ENCODE assay signal across 19 mouse cellular contexts in genomic region chr19:27884520-27884919, GRCm38 (mm10).
DNase-seq lines count a peak whose midpoint lies in the region; ATAC-seq and TF ChIP-seq lines count a peak whose summit lies in the region.
"Had no signal": no experiment of that assay in that cellular context is flagged by ENCODE, and none has a peak within 500 bp of the region (broad histone marks: within the 10 kb centered on the region; RNA-seq: fewer than 3 reads in every experiment).

No protein-coding gene starts in this region.

- no peak overlapping the region for H3K4me2 ChIP-seq in intestine, postnatal 0 days (replicated peaks; ENCODE audit: low read depth)
- H3K4me2 ChIP-seq in intestine, embryonic 15.5 days (replicated peaks), result no peak overlapping the region
- H3K4me2 ChIP-seq in liver, embryonic 12.5 days, result 0 out of 2 replicates have a peak overlapping the region, but pooled peaks have one; percentile 6
- H3K4me2 ChIP-seq in forebrain, embryonic 16.5 days (ENCODE audit: low read length), result no peak overlapping the region
- no peak overlapping the region for H3K4me2 ChIP-seq in kidney, embryonic 15.5 days
- H3K4me2 ChIP-seq: embryonic facial prominence, embryonic 12.5 days; forebrain, embryonic 15.5 days; heart, embryonic 12.5 days; hindbrain, embryonic 13.5 days; midbrain, embryonic 13.5 days; neural tube, embryonic 13.5 days had no signal

- peak; percentile 38 for TF ChIP-seq CTCF in intestine, postnatal 0 days (IDR thresholded peaks at IDR 0.05; ENCODE audit: low read depth)

- no peaks in the 10 kb centered on the region for H3K4me1 ChIP-seq in intestine, postnatal 0 days (replicated peaks; ENCODE audit: control insufficient read depth, insufficient read depth, low read length)
- H3K4me1 ChIP-seq in intestine, embryonic 15.5 days (replicated peaks), result no peaks in the 10 kb centered on the region
- H3K4me1 ChIP-seq in ES-E14 (ENCODE audit: control insufficient read depth in 2 of 2, insufficient read depth in 2 of 2, low read length in 2 of 2, poor library complexity in 1 of 2), result no peaks in the 10 kb centered on the region
- H3K4me1 ChIP-seq in liver, embryonic 12.5 days, result peaks cover 14% of the 10 kb centered on the region
- H3K4me1 ChIP-seq in forebrain, embryonic 16.5 days (replicated peaks; ENCODE audit: control insufficient read depth, insufficient read depth, low read length), result no peaks in the 10 kb centered on the region
- H3K4me1 ChIP-seq in kidney, embryonic 15.5 days, result no peaks in the 10 kb centered on the region
- H3K4me1 ChIP-seq: embryonic facial prominence, embryonic 12.5 days; forebrain, embryonic 15.5 days; heart, embryonic 12.5 days; hindbrain, embryonic 13.5 days; midbrain, embryonic 13.5 days; neural tube, embryonic 13.5 days had no signal

- no peaks in the 10 kb centered on the region for H3K36me3 ChIP-seq in intestine, postnatal 0 days (ENCODE audit: control insufficient read depth, insufficient read depth)
- H3K36me3 ChIP-seq in intestine, embryonic 15.5 days, result no peaks in the 10 kb centered on the region
- no peaks in the 10 kb centered on the region for H3K36me3 ChIP-seq in ES-E14 (ENCODE audit: control insufficient read depth, insufficient read depth, low read length, poor library complexity, severe bottlenecking)
- H3K36me3 ChIP-seq in liver, embryonic 12.5 days, result no peaks in the 10 kb centered on the region
- H3K36me3 ChIP-seq in forebrain, embryonic 16.5 days (ENCODE audit: control insufficient read depth, insufficient read depth), result no peaks in the 10 kb centered on the region
- no peaks in the 10 kb centered on the region; the same call in 1 of the 2 replicates for H3K36me3 ChIP-seq in kidney, embryonic 15.5 days
- H3K36me3 ChIP-seq: embryonic facial prominence, embryonic 12.5 days; forebrain, embryonic 15.5 days; neural tube, embryonic 13.5 days had no signal

- in situ Hi-C loops in ES-E14 (cut with MboI; ENCODE audit: low sequenced_read_pairs in 2 of 2, unreplicated experiment in 2 of 2), result no loop called here

- no peak for ATAC-seq in intestine, postnatal 0 days
- ATAC-seq in intestine, embryonic 15.5 days, result no peak
- ATAC-seq in liver, embryonic 12.5 days, result peak; percentile 68; the same call in 1 of the 2 replicates
- ATAC-seq in megakaryocyte-erythroid progenitor cell, adult 5-6 weeks (replicated peaks; ENCODE audit: low FRiP score, low TSS enrichment, poor library complexity, severe bottlenecking), result peak; percentile 78; the same call in 1 of the 2 replicates
- ATAC-seq in forebrain, embryonic 16.5 days, result no peak
- no peak for ATAC-seq in kidney, embryonic 15.5 days (replicated peaks; ENCODE audit: low FRiP score)
- ATAC-seq: forebrain, embryonic 15.5 days; inflammation-experienced regulatory T-cells, adult 6 months; lung, postnatal 0 days; midbrain, embryonic 13.5 days had no signal

- H3K27ac ChIP-seq in intestine, postnatal 0 days (ENCODE audit: low read depth, low read length), result no peak overlapping the region
- H3K27ac ChIP-seq in intestine, embryonic 15.5 days, result no peak overlapping the region
- H3K27ac ChIP-seq in ES-E14 (ENCODE audit: insufficient read depth, low read depth, low read length, poor library complexity, severe bottlenecking), result no peak overlapping the region
- no peak overlapping the region for H3K27ac ChIP-seq in liver, embryonic 12.5 days
- H3K27ac ChIP-seq in forebrain, embryonic 16.5 days (ENCODE audit: low read length), result no peak overlapping the region
- H3K27ac ChIP-seq in kidney, embryonic 15.5 days, result no peak overlapping the region
- H3K27ac ChIP-seq: embryonic facial prominence, embryonic 12.5 days; forebrain, embryonic 15.5 days; hindbrain, embryonic 13.5 days; midbrain, embryonic 13.5 days; neural tube, embryonic 13.5 days had no signal

- no peak overlapping the region for H3K4me3 ChIP-seq in intestine, postnatal 0 days (ENCODE audit: low read depth, low read length)
- no peak overlapping the region for H3K4me3 ChIP-seq in intestine, embryonic 15.5 days (replicated peaks)
- H3K4me3 ChIP-seq in ES-E14 (ENCODE audit: insufficient read depth in 1 of 2, low read depth in 1 of 2, low read length in 2 of 2, poor library complexity in 1 of 2, severe bottlenecking in 1 of 2), result no peak overlapping the region
- no peak overlapping the region for H3K4me3 ChIP-seq in liver, embryonic 12.5 days
- H3K4me3 ChIP-seq in forebrain, embryonic 16.5 days (replicated peaks; ENCODE audit: low read length), result no peak overlapping the region
- no peak overlapping the region for H3K4me3 ChIP-seq in kidney, embryonic 15.5 days (replicated peaks)
- H3K4me3 ChIP-seq: embryonic facial prominence, embryonic 12.5 days; erythroblast, embryonic 14.5 days; forebrain, embryonic 15.5 days; heart, embryonic 12.5 days; hindbrain, embryonic 13.5 days; midbrain, embryonic 13.5 days; neural tube, embryonic 13.5 days had no signal

- no peak overlapping the region for H3K9ac ChIP-seq in intestine, postnatal 0 days (ENCODE audit: low read depth, low read length)
- no peak overlapping the region for H3K9ac ChIP-seq in intestine, embryonic 15.5 days
- H3K9ac ChIP-seq in ES-E14 (ENCODE audit: insufficient read depth, low read depth, low read length, poor library complexity, severe bottlenecking), result no peak overlapping the region
- H3K9ac ChIP-seq in liver, embryonic 12.5 days, result no peak overlapping the region
- no peak overlapping the region for H3K9ac ChIP-seq in forebrain, embryonic 16.5 days (replicated peaks; ENCODE audit: low read depth, low read length)
- H3K9ac ChIP-seq in kidney, embryonic 15.5 days, result no peak overlapping the region
- H3K9ac ChIP-seq: embryonic facial prominence, embryonic 12.5 days; forebrain, embryonic 15.5 days; heart, embryonic 12.5 days; hindbrain, embryonic 13.5 days; midbrain, embryonic 13.5 days; neural tube, embryonic 13.5 days had no signal

- DNase-seq in ES-E14 (ENCODE audit: low read depth, low spot score), result peak; percentile 20
- DNase-seq in adrenal gland, postnatal 10 days, result no peak
- DNase-seq: cerebellum, adult 2 months; right cerebral cortex, adult 18-20 months had no signal

- no peaks in the 10 kb centered on the region for H3K9me3 ChIP-seq in intestine, postnatal 0 days (ENCODE audit: control insufficient read depth)
- H3K9me3 ChIP-seq in intestine, embryonic 15.5 days, result no peaks in the 10 kb centered on the region
- no peaks in the 10 kb centered on the region for H3K9me3 ChIP-seq in ES-E14 (ENCODE audit: control insufficient read depth, insufficient read depth, low read depth, low read length)
- no peaks in the 10 kb centered on the region for H3K9me3 ChIP-seq in liver, embryonic 12.5 days (replicated peaks)
- no peaks in the 10 kb centered on the region for H3K9me3 ChIP-seq in forebrain, embryonic 16.5 days (ENCODE audit: control insufficient read depth, low read length)
- no peaks in the 10 kb centered on the region for H3K9me3 ChIP-seq in kidney, embryonic 15.5 days (replicated peaks)
- H3K9me3 ChIP-seq: embryonic facial prominence, embryonic 12.5 days; forebrain, embryonic 15.5 days; heart, embryonic 12.5 days; hindbrain, embryonic 13.5 days; midbrain, embryonic 13.5 days; neural tube, embryonic 13.5 days had no signal

- H3K27me3 ChIP-seq in intestine, postnatal 0 days (replicated peaks; ENCODE audit: control insufficient read depth, insufficient read depth, low read length), result no peaks in the 10 kb centered on the region
- no peaks in the 10 kb centered on the region for H3K27me3 ChIP-seq in intestine, embryonic 15.5 days (replicated peaks)
- no peaks in the 10 kb centered on the region for H3K27me3 ChIP-seq in liver, embryonic 12.5 days (replicated peaks)
- no peaks in the 10 kb centered on the region for H3K27me3 ChIP-seq in forebrain, embryonic 16.5 days (replicated peaks; ENCODE audit: control insufficient read depth, insufficient read depth, low read length)
- H3K27me3 ChIP-seq in kidney, embryonic 15.5 days, result no peaks in the 10 kb centered on the region
- H3K27me3 ChIP-seq: embryonic facial prominence, embryonic 12.5 days; forebrain, embryonic 15.5 days; heart, embryonic 12.5 days; hindbrain, embryonic 13.5 days; midbrain, embryonic 13.5 days; neural tube, embryonic 13.5 days had no signal

- 85% methylated on average over 3 of the region's 3 CpGs for WGBS in intestine, postnatal 0 days
- WGBS in intestine, embryonic 15.5 days, result 85% methylated on average over 3 of the region's 3 CpGs
- 66% methylated on average over 3 of the region's 3 CpGs for WGBS in liver, embryonic 12.5 days (ENCODE audit: insufficient replicate concordance)
- WGBS in forebrain, embryonic 16.5 days, result 89% methylated on average over 3 of the region's 3 CpGs
- WGBS in kidney, embryonic 15.5 days, result 86% methylated on average over 3 of the region's 3 CpGs

TF ChIP-seq in ES-E14, 5 proteins besides CTCF, POLR2A, EP300 and RAD21:
- TF ChIP-seq ZNF384 (IDR thresholded peaks at IDR 0.05; ENCODE audit: low read depth, low read length) (no peak), HCFC1 (IDR thresholded peaks at IDR 0.05; ENCODE audit: borderline replicate concordance, insufficient read depth, low read length) (no peak), MAFK (IDR thresholded peaks at IDR 0.05; ENCODE audit: insufficient read depth, low read depth, low read length) (no peak), CHD2 (IDR thresholded peaks at IDR 0.05; ENCODE audit: low read depth, low read length) (no peak), ZC3H11A (IDR thresholded peaks at IDR 0.05; ENCODE audit: borderline replicate concordance, low read depth, low read length) (no peak)

Comparison
In these comparisons a context has a peak if more than half of its experiments do, and no peak if none do; other contexts are left out.
1. ATAC-seq: peak in liver, embryonic 12.5 days (single experiment) and megakaryocyte-erythroid progenitor cell, adult 5-6 weeks (single experiment); none in intestine, postnatal 0 days (single experiment), intestine, embryonic 15.5 days (single experiment), forebrain, embryonic 16.5 days (single experiment) and kidney, embryonic 15.5 days (single experiment).